Mouse (Mus musculus) central nervous system, embryonic 14 days (tissue): ENCODE measurements around the gene Ccl4. TPM values are rescaled to one million over a fixed set of nuclear protein-coding genes. Genes with fewer than 3 reads are reported as not detected.

ENCODE experiments used
- polyA plus RNA-seq: library from polyadenylated mRNA; depleted of rRNA; stranded (reverse); fragments of >200 nt; gene quantifications from 2 replicates; pipeline ENCODE4 v1.2.3, GENCODE M21; 2012; rRNA removed

Gene Ccl4
- 4.9 and 7.8 TPM in 2 replicates for polyA plus RNA-seq

DNA sequence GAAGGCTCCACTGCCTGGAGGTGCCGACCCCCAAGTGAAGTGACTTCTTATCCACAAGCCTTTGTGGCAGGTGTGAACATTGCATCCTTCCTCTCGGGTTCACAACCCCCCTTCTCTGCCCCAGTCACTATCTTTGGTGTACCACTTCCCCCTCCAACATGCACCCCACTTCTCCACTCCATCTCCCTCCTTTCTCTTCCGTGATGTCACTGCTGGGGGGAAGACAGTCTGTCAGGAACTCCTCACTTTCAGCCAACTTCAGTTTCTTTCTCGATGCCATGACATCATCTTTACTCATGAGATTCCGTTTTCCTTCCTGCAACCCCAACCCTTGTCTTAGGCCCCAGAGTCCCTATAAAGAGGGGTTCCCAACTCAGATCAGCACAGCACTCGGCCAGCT, at the start of gene Ccl4:
Gene Ccl4, plus strand, starts transcription at position 381 of the 400 bp plus-strand sequence.

DNA sequence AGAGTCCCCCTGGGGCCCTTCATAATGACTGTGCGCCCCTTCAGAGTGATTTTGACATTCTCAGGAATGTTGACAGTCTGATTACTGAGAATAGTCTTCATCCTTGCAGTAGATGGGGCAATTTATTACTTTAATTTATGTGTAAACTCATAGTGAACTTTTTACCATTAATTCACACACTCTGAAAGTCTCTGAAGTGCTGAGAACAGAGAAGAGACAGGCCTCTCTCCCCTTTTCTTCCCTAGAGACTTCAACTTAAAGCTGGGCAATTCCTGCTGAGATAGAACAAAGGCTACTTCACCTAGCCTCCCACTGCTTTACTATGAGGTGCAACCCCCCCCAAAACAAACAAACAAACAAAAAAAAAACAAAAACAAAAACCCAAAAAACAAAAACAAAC, 16.9 kb upstream of the Ccl4 start, which contains the start of gene Rpl9-ps1:
Gene Rpl9-ps1, minus strand, starts transcription at position 101 of the 400 bp plus-strand sequence.

DNA sequence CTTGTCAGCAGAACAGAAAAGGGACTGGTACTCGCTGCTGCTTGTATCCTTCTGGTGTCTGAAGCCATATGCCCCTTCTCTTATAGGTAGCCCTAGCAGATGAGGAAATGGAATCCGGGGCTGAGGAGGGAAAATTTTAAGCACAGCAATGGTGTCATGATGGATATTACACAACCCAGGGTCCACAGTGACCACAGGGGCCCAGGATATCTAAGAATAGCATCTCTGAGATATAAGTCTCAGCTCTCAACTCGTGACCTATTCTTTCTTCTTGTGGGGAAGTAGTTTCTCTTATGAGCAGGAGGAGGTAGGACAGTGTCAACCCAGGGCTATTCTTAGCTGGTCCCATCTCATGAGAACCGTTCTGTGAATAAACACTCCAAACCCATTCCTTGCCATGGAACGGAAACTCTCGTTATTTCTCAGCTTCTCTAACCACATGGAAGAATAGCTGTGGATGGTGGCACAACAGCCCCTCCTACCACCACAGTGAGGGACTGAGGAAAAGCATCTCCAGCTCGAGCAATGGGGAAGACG, 13.0 kb upstream of the Ccl4 start, which contains the start of gene Ccl3:
Gene Ccl3, minus strand, starts transcription at position 51 of the 537 bp plus-strand sequence.

DNA sequence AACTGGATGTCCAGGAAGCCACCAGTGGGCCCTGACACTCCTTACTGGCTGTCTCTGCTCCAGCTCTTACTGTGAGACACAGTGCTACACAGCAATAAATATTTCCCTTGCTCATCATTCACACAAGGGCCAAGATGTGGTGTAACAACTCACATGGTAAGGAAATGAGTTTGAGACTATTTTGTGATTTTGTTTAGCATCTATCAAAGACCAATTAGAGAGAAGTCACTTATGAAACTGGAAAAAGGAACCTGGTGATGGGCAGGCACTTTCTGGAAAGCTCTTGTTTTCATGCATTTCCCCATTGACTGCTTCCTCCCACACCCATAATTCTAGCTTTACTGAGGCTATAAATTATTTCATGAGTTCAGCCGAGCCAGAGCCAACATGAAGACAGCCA, 41.3 kb downstream of the Ccl4 start, which contains the start of gene Wfdc17:
Gene Wfdc17, plus strand, starts transcription at position 287 of the 400 bp plus-strand sequence.

DNA sequence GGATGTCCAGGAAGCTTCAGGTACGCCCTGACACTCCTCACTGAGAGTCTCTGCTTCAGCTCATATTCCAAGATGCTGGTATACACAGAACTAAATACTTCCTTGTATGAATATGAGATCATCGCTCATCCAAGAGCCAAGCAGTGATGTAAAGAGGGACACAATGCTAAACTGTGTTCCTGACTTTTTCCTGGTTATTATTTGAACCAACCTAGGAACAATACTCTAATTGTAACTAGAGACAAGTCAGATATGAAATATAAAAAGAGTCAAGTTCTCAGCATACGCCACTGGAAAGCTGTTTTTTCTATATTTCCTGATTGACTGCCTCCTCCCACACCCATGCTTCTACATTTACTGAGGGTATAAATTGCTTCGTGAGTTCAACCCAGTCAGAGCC, 46.3 kb downstream of the Ccl4 start, which contains the start of gene Wfdc18:
Gene Wfdc18, plus strand, starts transcription at position 301 of the 400 bp plus-strand sequence.

Other genes starting within 250 kb of the Ccl4 start
- gene Gas2l2, start 233.1 kb upstream of the Ccl4 start, polyA plus RNA-seq = 0.29 and 0.37 TPM in 2 replicates
- gene 1700020L24Rik, start 224.9 kb upstream of the Ccl4 start, polyA plus RNA-seq = 0.41 and 0.44 TPM in 2 replicates
- gene Mmp28, start 199.5 kb upstream of the Ccl4 start, polyA plus RNA-seq = 5.2 and 5.4 TPM in 2 replicates
- 109 and 120 TPM in 2 replicates for gene Taf15, start 189.5 kb upstream of the Ccl4 start, polyA plus RNA-seq
- gene Heatr9, start 140.4 kb upstream of the Ccl4 start, polyA plus RNA-seq = not detected in 2 replicates
- 0.65 and 2.0 TPM in 2 replicates for gene Ccl5, start 132.1 kb upstream of the Ccl4 start, polyA plus RNA-seq
- gene Ccl9, start 83.9 kb upstream of the Ccl4 start, polyA plus RNA-seq = 2.4 and 4.1 TPM in 2 replicates
- gene Ccl6, start 69.5 kb upstream of the Ccl4 start, polyA plus RNA-seq = 1.4 and 2.4 TPM in 2 replicates
- not detected in 2 replicates for gene Rpl9-ps1, start 17.0 kb upstream of the Ccl4 start, polyA plus RNA-seq
- gene Ccl3, start 13.2 kb upstream of the Ccl4 start, polyA plus RNA-seq = 6.2 and 7.1 TPM in 2 replicates
- gene Wfdc17, start 41.4 kb downstream of the Ccl4 start, polyA plus RNA-seq = 0.44 and 0.90 TPM in 2 replicates
- gene Wfdc18, start 46.4 kb downstream of the Ccl4 start, polyA plus RNA-seq = 0.35 TPM in 1 of 2 replicates, not detected in the other
- gene Wfdc21, start 84.4 kb downstream of the Ccl4 start, polyA plus RNA-seq = 0.17 and 0.24 TPM in 2 replicates
- gene Heatr6, start 91.1 kb downstream of the Ccl4 start, polyA plus RNA-seq = 31.5 and 36.8 TPM in 2 replicates
- 0.08 and 0.14 TPM in 2 replicates for gene Hnf1b, start 187.5 kb downstream of the Ccl4 start, polyA plus RNA-seq